Mouse (Mus musculus) lung, adult 2 months (tissue): Measurements from ENCODE around the gene Tmcc1.

ENCODE experiments used
- CTCF ChIP-seq: fragments of 200-500 bp; IDR thresholded peaks from 2 replicates; pipeline ENCODE4 v1.5.1; 2011; ENCODE audit warnings: mild to moderate bottlenecking, low read length, control low read depth; ENCODE audit not compliant: insufficient read depth
- POLR2A ChIP-seq: fragments of 200-500 bp; IDR thresholded peaks from 2 replicates; pipeline ENCODE4 v1.6.1; 2011; ENCODE audit warnings: low read depth, mild to moderate bottlenecking, control low read depth, low read length, borderline replicate concordance; ENCODE audit errors: extremely low read depth

GRCm38 (mm10) chr6:116077608-116078007 is 115.7 kb downstream of the Tmcc1 start:
- TF ChIP-seq CTCF (no peak), POLR2A (no peak)
